Mouse (Mus musculus) mouse trophoblast stem cell (cell line): ENCODE results near the gene Srbd1.

Experiments used
- in situ Hi-C, 2 experiments: fragments of 300-500 bp; cut with MseI, MboI; formaldehyde crosslinking; loops; 2 replicates in 1 of 2; 3 replicates in 1 of 2; pipeline ENCODE4 v1.15.1; 2025

The Srbd1 gene

DNA sequence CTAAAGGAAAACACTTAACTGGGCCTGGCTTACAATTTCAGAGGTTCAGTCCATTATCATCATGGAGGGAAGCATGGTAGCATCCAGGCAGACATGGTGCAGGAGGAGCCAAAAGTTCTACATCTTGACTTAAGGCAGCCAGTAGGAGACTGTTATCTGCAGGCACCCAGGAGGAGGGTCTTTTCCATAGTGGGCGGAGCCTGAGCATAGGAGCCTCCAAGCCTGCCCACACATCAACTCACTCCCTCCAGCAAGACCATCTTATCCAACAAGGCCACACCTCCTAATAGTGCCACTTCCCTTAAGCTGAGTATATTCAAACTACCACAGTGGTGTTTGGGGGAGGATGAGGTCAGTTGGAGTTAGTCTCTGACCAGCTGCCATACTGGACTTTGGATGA lies 4.8 kb upstream of the Srbd1 start:
- in situ Hi-C loops: no loop called here

GRCm38 (mm10) chr17:86144537-86145078 lies 367 bp downstream of the Srbd1 start:
- in situ Hi-C loops: no loop called here

DNA sequence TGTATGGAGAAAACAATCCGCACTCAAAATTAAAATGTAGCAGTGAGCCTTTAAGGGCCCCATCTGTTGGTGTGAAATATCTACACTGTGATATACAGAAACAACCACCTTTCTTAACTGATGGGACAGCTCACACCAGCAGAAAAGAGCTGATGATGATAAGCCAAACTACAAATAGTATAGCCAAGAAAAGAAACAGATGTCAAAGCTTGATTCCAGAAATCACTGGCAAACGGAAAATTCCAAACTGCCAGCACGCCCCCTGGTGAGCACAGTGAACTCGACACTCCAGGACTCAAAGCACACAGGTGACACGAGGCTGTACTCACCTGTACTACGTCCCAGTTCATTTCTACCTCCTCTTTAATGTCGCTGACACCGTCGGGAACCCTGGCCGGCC lies 9.1 kb downstream of the Srbd1 start:
- in situ Hi-C loops: no loop called here

DNA sequence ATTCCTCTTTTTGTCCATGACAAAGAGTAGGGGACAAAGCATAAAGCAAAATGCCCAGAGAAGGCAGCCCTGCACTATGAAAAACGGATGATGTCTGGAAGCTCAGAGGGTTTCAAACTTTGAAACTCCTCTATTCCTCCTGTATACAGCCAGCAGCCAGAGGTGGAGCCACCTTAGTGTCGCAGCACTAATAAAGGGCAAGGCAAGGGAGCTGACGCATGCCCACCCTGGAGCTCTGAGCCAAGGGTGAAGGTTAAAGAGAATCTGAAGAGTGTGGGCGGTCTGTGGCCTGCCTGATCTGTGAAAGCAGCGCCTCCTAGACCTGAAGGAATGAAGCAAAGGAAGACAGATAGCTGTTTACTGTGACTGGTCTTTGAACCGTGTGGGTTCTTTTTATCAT lies 10.5 kb downstream of the Srbd1 start:
- in situ Hi-C loops: no loop called here

DNA sequence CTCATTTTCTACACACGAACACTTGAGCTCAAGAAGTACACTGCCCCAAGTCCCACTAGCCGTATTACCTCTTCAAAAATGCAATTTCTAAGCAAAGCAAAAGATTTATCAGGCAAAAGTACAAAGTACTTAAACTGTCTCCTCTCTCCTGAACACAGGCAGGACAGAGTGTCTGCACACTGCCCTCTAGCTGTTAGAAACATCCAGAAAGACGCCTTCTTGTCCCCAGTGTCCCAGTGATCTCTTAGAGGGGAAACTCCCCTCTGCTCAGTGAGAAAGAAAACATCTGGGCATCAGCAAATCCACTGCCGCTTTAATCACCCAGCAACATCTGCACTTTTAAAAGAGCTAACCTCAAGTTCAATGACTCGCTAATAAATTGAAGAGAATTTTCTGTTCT lies 12.4 kb downstream of the Srbd1 start:
- in situ Hi-C loops: no loop called here

DNA sequence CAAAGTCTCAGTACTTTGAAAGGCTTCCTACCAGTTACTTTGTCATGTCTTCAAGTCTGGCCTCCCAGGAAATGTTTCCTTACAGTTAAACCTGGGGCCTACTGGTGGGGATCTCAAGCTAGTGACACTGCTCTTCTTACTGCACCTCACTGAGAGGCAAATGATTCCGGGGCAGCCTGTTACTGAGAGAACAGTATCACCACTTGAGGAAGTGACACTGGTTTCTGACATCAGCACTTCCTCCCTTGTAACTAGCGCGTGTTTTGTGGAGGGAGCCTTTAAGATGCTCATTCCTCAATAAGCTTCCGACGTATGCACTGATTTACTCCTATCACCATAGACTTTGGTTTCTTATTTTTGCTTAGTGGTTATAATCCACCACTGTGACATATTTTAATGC lies 16.8 kb downstream of the Srbd1 start:
- in situ Hi-C loops: no loop called here

DNA sequence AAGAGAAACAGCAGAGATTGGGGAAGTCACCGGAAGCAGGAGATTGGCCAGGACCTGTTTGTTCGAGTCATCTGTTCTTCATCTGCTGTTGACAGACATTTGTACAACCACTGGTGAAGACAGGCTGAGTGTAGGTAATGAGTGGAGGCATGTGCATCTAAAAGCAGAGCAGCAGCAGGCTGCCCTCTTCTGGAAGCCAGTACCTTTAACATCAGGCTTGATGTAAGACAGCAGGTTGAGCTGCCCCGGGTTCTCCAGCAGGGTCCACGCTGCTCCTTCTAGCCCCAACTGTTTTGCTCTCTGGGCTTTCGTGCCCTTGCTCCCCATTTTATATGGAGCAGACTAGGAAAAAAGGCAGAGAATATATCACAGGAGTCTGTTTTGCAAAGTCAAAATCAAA lies 19.1 kb downstream of the Srbd1 start:
- in situ Hi-C loops: no loop called here

- in situ Hi-C loops: no loop called here
These were observed 21.8 kb downstream of the Srbd1 start for GRCm38 (mm10) chr17:86123146-86123545.

- in situ Hi-C loops: no loop called here
These were observed 48.1 kb downstream of the Srbd1 start for GRCm38 (mm10) chr17:86096875-86097274.

DNA sequence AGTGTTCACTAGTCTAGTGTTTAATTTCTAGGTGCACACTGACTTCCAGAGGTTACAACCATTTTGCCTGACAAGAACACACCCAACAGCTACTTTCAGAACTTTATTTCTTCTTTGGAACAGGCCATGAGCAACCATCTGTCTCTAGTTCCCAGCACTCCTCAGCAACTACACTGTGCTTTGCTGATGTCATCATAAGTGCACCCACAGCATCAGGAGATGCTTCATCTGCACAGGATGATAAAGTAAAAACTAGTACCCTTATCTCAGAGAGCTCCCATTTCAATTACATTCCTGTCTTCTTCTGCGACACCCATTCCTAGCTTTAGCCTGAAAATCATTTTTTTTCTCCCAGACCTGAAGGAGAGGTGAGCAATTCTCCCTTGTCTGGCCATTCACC lies 51.9 kb downstream of the Srbd1 start:
- in situ Hi-C loops: no loop called here

DNA sequence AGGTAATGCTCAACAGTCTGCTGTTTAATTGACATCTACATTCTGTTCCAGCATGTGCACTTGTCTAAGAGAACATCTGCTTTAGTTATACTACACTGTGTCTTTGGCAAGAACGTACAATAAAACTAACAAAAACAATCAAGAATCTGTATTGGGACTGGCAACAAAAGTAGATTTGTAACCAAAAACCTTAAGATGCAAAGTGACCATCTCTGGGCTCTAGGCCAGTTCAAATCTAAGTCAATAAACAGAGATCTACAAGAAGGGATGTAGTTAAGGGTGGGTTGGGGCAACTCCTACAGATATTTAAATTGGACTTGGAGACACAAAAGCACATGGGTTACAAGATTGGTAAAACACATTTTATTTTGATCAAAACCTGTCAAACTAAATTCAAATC lies 53.3 kb downstream of the Srbd1 start:
- in situ Hi-C loops: no loop called here

DNA sequence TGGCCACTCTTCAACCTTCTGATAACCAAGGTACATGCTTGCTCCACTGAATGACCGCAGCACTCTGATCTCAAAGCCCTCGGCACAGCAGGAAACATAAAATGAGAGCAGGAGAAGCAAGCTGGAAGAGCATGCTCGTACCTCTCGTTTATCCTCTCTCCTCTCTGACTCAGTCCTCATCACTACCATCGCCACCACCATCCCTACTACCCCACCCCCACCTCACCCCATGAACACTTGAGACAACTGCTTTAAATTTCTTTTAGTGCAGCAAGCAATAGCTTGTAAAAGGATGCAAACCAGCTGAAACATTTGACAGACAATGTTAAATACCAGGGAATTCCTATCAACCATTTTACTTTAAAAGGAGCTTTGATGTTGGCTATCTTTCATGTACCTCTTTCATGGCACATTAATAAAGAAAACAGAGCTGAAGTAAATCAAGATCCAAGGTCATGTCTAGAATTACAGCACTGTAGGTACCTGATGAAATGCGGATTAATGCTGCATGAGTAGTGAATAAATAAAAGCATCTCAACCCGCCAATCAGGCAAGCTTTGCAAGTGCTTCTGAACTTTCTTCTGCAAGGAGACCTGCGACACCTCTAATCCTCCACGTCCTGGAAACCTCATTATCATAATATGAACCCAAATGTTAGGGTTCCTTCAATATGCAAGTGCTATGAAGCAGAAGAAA lies 54.9 kb downstream of the Srbd1 start:
- in situ Hi-C loops: no loop called here

GRCm38 (mm10) chr17:86087922-86088321 lies 57.1 kb downstream of the Srbd1 start:
- in situ Hi-C loops: no loop called here

GRCm38 (mm10) chr17:86086191-86086590 lies 58.8 kb downstream of the Srbd1 start:
- in situ Hi-C loops: no loop called here

DNA sequence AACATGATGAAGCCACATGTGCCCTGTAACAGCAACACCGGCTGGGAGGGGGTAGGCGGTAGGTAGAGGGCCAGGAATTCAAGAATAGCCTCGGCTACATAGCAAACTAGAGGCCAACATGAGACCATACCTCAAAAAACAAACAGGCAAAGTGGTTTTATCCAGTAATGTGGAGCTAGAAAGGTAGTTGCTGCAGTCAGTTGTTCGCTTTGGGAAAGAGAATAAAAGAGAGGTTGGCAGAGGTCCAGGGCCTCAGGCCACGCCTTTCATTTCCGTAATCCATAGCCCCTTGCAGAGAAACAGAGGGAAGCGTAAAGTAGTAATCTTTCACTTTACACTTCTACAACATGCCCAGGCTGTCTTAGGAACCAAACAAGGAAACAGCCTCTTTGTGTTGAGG lies 61.8 kb downstream of the Srbd1 start:
- in situ Hi-C loops: no loop called here

- in situ Hi-C loops: no loop called here
These were observed 66.9 kb downstream of the Srbd1 start for GRCm38 (mm10) chr17:86078060-86078459.

DNA sequence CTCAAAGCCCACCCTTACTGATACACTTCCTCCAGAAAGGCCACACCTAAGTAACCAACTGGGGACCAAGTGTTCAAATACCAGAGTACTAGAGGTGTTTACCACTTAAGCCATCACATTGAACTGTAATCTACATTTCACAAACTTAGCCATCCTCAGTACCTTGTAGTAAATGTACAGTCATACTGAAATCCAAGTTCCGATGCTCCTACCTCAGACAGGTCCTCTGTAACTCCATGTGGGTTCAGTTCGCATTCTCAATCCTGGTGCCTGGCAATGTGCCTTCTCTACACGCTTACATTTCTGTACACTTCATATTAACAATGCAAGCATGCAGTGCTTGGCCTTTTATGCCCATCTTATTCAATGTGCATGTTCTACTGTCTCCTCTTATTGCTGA lies 77.5 kb downstream of the Srbd1 start:
- in situ Hi-C loops: loop anchor here (10.0 kb wide), 2 partner anchors 183 to 403 kb away; no protein-coding TSS in a partner anchor

GRCm38 (mm10) chr17:86065833-86066232 lies 79.1 kb downstream of the Srbd1 start:
- in situ Hi-C loops: loop anchor here (10.0 kb wide), 2 partner anchors 181 to 401 kb away; no protein-coding TSS in a partner anchor

DNA sequence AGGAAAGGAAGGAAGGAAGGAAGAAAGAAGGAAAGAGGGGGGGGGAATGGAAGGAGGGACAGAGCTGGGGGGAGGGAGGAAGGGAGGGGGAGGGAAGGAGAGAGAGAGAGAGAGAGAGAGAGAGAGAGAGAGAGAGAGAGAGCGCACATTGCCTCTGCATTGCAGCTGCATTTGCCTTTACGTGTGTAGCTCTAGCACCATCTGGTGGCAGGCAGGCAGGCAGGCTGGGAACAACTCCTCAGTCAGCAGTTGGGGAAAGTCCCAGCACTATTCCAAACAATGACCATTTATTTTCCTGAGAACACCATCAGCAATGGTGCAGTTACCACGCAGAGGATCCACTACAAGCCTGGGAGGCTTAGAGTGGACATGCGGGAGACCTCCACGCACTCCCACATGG lies 81.5 kb downstream of the Srbd1 start:
- in situ Hi-C loops: loop anchor here (10.0 kb wide), 2 partner anchors 179 to 399 kb away; no protein-coding TSS in a partner anchor

- in situ Hi-C loops: loop anchor here (10.0 kb wide), 2 partner anchors 176 to 396 kb away; no protein-coding TSS in a partner anchor
These were observed 84.1 kb downstream of the Srbd1 start for GRCm38 (mm10) chr17:86060911-86061310.

- in situ Hi-C loops: no loop called here
These were observed 104.6 kb downstream of the Srbd1 start for GRCm38 (mm10) chr17:86040221-86040984.

- in situ Hi-C loops: no loop called here
These were observed 105.2 kb downstream of the Srbd1 start for GRCm38 (mm10) chr17:86039741-86040140.

GRCm38 (mm10) chr17:86038211-86038648 lies 106.7 kb downstream of the Srbd1 start:
- in situ Hi-C loops: no loop called here
